Mouse (Mus musculus) adrenal gland, postnatal 14 days (tissue): ENCODE results near the gene Dcdc2b. TPM values are rescaled to one million over a fixed set of nuclear protein-coding genes. Genes with fewer than 3 reads are reported as not detected.

Source experiments
- DNase-seq: peaks from one replicate; pipeline ENCODE4 v3.0.0; 2021; ENCODE audit warnings: mixed read lengths
- long read RNA-seq, 2 experiments: library from polyadenylated mRNA; stranded (forward); transcript quantifications; one replicate each; pipeline ENCODE4 v2.0.0; 2021
- total RNA-seq: library from RNA; stranded (reverse); gene quantifications from 2 replicates; pipeline ENCODE4 v1.2.3, GENCODE M21; 2021

Gene Dcdc2b
- 0.75 and 1.4 TPM in 2 replicates for total RNA-seq
- long read RNA-seq, experiment 1, partial matches to known transcripts: 0 of 1 reads
- long read RNA-seq, experiment 1, other reads (novel, unspliced or antisense): 0 of 1 reads
- long read RNA-seq, experiment 2, partial matches to known transcripts: 0 of 4 reads
- long read RNA-seq, experiment 2, other reads (novel, unspliced or antisense): 4 of 4 reads

DNA sequence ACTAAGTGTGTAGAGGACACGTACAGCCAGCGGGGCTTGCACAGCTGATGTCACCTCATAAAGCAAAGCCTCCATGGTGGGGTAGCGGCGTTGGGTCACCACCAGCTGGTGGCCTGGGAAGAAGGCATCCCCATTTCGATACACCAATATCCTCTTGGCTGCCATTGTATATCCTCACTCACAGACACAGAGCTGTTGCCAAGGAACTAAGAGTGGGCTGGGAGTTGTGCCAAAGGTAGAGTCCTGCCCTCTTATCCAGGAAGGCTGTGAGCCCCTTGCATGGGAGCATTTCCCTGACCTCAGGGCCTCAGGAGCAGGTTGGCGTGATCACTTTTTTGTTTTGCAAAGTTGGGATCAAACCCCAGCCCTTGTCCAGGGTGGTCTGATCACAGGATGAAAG, at the start of gene Dcdc2b:
Dcdc2b (minus strand) TSS at position 165 of the 400 bp plus-strand sequence.
- DNase-seq: no peak

DNA sequence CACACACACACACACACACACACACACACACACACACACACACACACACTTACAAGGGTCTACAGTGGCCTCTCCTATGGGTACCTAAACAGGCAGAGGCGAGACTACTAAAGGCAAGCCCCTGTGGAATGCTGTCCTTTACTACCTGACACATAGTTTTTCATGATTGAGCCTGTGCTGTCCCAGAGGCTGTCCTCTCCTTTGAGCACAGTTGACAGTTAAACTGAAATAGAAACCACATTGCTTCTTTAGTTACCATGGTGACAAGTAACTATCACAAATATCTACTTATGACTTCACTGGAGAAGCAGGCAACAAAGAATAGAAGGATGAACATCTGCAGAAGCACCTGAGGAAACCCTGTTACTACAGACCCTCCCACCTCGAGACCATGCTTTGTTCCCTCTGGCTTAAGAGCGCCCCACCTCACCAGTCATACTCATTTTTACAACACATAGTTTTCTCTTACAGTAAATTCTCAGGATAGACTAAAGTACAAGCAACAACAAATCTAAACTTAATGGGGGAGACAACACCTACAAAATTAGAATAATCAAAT, 48.3 kb upstream of the Dcdc2b start:
- no peak for DNase-seq

DNA sequence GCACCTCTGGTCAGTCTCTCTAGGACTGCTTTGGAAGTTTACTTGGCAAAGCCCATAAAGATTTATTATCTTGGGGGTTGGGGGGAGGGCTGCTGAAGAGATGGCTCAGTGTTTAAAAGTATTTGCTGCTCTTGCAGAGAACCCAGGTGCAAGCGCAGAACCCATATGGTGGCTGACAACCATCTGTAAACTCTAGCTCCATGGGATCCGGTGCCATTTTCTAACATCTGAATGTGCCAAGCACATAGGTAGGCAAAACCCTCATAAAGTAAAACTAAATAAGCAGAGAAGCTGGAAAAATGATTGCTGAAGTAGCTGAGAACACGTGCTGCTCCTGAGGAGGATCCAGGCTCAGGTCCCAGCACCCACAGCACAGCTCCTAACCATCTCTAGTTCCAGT, 47.5 kb upstream of the Dcdc2b start:
- DNase-seq: no peak

DNA sequence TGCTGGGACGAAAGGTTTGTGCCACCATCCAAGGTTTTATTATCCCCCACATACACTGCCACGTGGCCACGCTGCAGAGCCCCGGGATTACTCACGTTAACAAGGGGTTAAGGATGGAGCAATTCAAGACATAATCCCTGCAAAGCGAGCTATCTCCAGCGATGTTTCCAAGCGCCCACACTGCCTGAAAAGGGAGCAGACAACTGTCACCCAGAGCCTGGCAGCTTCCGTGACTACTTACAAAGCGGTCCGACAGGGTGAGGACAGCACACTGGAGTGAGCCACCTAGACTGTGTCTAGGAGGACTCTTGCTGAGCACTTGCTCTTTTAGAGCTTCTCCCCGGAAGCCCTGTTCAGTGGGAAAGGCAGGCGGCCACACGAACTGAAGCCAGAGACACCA, 40.7 kb upstream of the Dcdc2b start:
- DNase-seq: no peak

DNA sequence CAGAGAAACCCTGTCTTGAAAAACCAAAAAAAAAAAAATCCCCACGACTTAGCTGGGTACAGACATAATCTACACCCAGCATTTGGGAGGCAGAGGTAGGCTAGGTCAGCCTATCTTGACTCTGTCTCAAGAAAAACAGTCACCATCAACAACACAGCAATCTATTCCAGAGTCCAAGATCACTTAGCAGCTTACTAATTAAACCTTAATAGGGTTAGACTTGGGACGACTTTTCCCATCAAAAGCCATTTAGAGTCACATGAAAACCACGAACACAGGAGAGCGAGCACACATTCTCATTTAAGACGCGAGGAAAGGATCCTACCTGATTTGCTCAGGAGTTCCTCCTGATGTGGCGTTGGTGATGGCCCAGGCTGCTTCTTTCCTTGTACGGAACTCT, 36.3 kb upstream of the Dcdc2b start:
- no peak for DNase-seq

DNA sequence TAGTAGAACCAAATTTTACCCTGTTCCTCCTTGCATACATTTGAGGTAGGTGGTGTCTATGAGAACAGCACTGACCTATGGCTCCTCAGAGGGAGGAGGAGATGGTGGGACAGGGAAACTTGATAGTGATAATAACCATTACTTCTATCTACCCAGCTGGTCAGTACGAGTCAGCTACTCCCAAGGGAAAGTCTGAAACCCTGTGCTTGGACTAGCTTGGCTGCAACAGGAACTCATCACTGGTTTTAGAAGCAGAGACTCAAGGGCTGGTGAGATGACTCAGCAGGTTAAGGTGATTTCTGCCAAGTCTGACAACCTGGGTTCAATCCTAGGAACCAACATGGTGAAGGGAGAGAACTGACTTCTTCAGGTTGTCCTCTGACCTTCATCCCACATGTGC, 34.6 kb upstream of the Dcdc2b start:
- no peak for DNase-seq

DNA sequence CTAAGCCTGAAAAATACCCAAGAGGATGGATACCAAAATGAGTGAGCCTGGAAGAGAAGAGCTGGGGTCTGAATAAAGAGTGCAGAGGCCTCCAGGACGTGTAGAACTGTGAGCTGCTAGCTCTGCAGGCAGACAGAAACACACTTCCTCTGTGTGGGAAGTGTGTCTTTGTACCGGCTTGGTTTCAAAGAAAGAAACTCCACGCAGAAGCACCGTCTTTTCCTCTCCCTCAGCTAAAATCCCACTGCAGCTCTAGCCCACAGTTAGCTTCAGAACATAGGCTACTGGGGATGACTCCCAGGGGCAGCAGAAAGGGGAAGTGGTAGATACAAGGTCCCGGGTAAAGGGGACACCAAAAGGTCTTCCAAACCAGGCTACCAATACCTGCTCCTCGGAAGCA, 31.1 kb upstream of the Dcdc2b start:
- no peak for DNase-seq

DNA sequence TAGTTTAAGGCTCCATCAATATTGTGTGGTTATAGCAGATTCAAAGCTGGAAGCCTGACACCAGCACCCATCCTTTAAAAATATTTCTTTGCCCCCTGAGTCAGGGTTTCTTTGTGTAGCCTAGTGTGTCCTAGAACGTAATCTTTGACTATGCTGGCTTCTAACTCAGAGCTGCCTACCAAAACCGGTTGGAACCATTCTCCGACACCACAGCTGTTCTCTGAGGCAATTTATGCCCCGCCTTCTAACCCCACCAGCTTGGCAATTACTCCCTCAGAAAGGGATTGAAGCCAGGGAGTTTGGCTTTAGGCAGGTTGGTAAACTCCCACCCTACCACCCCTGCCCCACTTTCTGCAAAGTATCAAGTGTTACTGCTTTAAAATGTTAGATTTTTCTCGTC, 27.7 kb upstream of the Dcdc2b start:
- DNase-seq: no peak

DNA sequence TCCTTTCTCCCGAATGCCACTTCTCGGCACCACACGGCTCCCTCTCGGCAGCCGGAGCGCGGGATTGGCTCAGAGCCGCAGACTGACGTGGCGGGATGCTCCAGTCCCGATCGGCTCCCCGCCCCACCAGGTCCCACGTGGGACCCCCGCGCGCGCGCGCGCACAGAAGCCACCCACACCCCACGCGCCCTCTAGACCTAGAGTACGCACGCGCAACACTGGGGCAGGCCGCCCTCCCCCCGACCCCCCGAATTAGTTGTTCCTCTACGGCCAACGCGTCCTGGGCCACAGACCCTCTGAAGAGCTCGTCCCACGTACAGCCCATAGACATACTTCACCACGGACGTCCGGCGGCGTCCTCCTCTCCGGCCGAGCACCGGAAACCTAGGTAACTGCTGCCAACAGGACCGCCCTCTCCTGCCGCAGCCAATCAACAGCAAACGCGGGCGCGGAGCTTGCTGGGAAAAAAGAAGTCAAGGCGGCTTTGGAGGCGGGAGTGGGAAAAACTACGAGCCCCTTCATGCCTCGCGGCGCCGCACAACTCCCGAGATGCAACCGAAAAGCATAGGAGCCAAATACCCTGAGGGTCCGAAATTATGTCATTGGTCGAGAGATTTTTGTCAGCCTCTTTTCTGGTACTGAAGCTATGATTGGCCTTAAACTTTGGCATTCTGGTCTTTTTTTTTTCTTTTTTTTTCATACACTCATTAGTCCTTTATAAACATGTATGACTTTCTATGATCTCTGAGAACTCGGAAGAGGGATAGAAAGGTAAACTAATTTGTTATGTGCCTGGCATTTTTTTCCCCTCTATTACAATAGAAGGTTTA, 26.8 kb upstream of the Dcdc2b start, which contains the start of gene Txlna:
Txlna (minus strand) TSS at position 428 of the 830 bp plus-strand sequence.
- DNase-seq: peak; percentile 98

DNA sequence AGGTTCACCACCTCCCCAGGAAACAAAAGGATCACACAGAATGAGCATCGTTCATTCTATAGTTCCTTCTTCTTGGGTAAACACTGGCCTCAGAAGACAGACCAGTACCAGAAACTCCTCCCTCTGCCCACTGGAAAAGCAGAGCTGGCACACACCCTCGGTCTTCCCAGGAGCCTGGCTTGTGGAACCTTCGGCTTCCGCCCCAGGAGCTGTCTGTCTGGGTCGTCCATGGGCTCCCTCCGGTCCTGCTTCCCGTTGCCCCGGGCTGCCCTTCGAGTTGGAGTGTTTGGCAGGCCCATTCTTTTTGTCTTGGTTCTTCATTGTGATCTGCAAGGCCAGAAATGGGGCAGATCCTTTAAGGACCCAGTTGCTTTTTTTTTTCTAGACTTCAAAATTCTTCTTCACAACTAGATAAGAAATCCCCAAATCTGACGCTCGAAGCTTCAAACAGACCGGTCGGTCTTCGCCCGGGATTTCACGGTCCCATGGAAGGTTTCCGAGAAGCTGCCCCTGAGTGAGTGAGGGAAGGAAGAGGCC, 26.1 kb upstream of the Dcdc2b start:
- peak; percentile 67 for DNase-seq

DNA sequence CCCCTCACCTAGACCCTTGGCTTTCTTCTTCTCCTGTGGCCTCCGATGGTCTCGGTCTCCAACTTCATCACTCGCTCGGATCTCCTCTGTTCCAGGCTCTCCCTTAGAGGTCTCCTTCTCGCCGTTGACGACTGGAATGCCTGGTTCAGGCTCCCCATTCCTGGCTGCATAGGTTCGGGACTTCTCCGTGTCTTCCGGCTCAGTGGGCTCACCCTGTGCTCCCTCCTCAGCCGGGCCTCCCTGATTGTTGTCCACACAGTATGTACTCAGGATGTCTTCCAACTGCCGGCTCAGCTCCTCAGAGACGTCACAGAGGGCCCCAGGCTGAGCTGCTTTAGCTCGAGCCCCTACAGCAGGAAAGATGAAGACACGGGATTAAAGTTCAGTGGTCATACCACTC, 25.2 kb upstream of the Dcdc2b start:
- DNase-seq: peak; percentile 4

DNA sequence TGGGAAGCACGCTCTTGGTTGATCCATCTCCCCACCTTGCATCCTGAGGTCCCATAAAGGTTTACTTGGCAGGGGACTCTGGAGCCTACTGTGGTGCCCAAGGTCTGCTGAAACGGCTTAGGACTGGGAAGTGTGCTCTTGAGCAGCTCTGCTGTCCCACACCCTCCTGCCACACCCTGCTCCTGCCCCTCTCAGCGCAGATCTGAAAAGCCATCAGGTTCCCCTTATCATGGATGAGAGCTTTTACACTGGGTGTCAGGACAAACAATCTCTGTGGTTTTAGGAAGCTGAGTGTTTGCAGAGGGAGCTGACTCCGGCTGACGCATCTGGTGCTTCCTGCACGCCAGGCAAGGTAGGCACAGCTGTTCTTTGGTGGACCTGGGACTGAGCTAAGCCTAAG, 19.8 kb upstream of the Dcdc2b start:
- peak; percentile 1 for DNase-seq

DNA sequence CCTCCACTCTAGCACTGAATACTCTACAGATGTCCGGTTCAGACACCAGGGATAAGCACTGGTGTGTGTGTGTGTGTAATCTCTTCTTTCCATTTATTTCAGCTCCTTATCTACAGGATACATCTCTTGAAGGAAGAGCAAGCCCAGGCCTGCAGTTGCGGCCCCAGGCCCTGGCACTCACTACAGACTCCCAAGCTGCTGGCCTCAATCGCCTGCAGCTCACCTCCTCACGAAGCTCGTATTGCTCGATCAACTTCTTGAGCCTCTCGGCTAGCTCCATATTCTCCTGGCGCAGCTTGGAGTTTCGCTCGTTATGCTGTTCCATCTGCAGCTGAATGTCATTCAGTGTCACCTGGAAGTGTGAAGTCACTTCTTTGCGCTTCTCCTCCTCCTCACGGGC, 17.8 kb upstream of the Dcdc2b start:
- DNase-seq: no peak

DNA sequence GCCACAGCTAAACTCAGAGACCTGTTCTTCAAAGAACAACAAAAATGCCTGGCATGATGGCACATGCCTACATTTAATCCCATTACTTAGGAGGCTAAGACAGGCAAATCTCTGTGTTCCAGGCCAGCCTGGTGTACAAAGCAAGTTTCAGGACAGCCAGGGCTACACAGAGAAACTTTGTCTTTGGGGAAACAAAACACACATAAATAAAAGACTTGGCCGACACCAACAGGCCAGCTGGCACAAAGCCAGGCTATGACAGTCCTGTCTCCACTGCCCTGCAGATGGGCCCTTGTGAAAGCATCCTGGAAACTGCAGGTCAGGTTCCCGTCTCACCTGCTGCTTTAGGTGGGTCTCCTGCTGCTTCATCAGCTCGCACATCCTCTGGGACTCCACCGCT, 16.9 kb upstream of the Dcdc2b start:
- peak; percentile 77 for DNase-seq

DNA sequence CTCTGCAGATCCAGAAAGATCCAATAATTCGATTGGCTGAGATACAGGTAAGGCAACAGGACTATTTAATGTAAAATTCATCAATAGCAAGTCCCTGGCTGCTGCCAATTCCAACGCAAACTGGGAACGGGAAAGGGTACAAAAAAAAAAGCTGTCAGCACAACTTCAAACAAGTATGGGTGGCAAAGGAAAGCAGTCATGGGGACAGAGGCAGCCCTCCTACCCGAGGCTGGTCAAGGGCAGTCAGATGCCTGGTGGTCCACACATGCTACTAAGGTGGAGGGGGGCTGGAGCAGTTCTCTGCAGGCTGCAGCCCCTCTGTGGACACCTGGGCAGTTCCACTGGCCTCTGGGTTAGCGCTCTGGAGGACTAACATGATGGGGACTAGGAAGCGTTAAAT, 12.0 kb upstream of the Dcdc2b start:
- DNase-seq: no peak

DNA sequence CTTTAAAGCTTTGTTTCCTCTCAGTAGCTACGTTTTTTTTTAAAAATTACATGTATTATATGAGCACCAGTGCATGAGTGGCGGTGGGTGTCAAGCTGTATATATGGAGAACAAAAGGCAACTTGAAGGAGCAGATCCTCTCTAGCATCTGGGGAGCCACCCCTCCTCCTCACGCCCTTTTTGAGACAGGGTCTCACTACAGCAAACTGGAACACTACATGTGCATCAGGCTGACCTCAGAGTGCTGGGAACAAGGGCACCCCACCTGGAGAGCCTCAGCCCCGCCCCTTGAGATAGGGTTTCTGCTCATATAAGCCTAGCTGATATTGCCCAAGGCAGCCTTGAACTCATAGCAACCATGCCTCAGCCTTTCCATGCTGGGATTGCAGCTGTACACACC, 11.4 kb upstream of the Dcdc2b start:
- DNase-seq: no peak

DNA sequence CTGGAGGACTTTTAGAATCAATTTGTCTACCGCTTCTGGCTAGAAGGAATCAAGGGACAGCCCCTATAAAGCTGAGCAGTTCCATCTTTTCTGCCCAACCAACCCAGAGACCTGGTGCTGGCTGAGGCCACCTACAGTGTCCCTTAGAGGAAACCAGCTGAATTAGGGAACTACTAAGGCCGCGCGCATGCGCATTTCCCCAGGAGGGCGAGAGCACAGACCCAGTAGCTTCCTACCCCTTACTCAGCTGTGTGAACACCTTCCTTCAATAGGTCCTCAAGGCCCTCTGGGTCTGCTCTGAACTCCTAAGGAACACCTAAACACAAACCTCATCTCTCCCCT, 10.9 kb upstream of the Dcdc2b start:
- peak; percentile 73 for DNase-seq

DNA sequence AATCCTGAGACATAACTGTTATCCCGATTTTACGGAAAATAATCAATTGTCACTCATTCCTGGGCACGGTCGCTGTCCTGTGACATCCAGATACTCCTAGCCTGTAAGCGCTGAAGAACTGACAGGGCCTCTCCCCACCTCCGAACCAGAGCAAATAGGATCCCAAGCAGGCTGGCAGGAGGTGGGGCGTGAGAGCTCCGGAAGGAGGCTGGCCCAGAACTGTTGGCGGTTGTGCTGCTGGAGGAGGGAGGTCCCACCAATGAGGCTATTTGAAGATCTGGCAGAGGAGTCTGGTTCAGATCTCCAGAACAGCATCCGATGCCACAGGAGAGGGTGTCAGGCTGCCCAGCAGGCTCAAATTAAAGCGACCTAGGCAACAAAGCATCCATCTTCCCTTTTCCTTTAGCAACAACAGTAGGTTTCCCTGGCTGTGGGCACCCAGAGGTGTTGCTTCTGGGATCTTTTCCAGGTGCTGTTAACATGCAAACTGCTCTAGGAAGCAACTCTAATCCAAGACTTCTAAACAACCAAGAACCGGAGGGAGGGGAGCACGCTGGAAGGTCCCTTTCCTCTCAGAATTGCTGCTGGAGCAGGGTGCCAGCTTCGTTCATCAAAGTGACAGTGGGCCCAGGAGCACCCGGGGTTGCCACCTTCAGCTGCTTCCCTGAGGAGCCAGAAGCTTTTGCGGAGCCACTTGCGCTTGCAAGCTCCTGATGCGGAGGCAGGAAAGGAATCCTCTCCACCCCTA, 10.4 kb upstream of the Dcdc2b start:
- peak; percentile 94 for DNase-seq

DNA sequence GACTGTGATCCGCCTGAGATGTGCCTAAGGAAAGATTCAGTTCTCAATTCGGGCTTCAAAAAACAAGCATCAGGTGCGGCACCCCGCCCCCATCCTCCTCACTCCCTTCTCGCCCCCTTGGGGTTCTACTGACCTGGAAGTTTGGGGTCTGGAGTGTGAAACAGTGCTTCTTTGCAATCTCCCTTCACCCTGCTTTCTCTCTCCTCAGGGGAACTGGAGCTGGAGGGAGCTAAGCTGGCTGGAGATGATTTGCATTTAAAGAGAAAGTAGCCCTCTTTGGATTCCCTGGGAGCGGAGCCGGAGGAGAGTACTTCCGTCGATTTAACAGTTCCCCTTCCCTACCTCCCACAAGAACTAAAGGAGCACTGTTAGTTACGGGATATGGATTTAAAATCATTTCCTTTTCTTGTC, 9.6 kb upstream of the Dcdc2b start, which contains the start of gene Ccdc28b:
Ccdc28b (minus strand) TSS at position 267 of the 411 bp plus-strand sequence.
- DNase-seq: peak; percentile 66

DNA sequence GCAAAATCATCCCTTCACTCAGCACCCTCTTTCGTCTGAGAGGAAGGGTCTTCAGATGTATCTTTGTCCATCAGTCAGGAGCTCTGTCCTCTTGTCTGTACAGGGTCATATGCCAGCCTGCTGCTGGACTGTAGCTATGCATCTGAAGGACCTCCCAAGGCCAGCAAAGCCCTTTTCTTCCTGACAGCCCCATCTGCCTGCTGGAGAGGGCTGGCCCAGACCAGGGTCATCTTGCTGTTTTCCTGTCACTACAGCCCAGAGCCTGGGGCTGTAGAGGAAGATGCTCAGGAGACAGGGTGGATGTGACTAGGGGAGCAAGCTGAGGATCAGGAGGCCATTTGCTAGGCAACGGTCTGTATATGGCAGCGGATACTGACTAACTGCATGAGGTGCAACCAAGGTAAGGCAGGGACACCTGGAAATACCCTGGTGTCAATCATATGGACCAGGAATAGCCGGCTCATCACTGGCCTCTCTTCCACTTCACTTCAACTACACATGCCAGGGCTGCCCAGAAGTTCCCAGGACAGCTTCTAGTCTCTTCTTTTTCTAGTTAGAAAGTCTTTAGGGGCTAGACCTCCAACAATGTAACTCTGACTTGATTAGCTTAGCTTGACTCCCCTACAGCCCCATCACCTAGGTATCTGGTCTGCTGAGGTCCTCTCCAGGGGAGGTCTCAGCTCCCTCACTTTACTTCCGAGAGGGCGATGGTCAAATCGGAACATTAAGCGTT, 8.9 kb upstream of the Dcdc2b start:
- DNase-seq: no peak

DNA sequence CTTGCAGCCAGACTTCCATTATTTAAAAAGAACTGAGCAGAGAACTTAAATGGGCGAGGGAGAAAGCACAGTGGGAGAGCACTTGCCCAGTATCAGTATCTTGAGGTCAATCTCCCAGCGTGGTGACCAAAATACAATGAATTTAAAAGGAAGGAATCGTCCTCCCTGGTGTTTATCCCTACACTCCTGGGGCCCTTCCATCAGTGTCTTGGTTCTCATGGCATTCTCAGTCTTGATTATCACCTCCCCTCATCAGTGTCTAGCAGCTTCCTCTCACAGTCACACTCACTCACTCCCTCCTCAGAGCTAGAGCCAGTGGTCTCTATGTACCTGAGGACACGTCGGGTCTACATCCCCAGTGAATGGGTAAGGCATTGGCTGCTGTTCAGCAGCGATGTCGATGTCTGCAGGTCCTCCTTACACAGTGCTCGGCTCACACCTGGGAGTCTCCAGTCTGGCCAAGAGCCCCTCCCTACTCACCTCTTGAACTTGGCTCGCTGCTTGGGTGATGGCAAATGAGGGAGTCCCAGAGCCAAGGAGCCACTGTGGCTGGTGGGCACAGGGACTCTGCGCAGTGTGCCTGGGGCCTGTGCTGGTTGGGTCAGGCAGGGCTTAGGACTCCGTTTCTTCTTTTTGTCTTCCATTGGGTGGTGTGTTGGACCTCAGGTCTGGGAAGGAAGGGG, 8.2 kb upstream of the Dcdc2b start:
- no peak for DNase-seq
